Mouse (Mus musculus) intestine, postnatal 0 days (tissue): Measurements from ENCODE around the gene Tk2. TPM values are rescaled to one million over a fixed set of nuclear protein-coding genes. Genes with fewer than 3 reads are reported as not detected.

Source experiments
- ATAC-seq: fragments of 200-750 bp; cut with Nextera tagmentation; 2 replicates; pipeline ENCODE4 v1.8.0; 2017; ENCODE audit warnings: mild to moderate bottlenecking, moderate TSS enrichment, moderate library complexity
- H3K27ac ChIP-seq: fragments of 300-500 bp; sonication (generic); 2 replicates; pipeline ENCODE4 v1.5.1; 2014; ENCODE audit warnings: mild to moderate bottlenecking, low read depth, low read length, moderate library complexity
- H3K27me3 ChIP-seq: fragments of 300-500 bp; sonication (generic); replicated peaks from 2 replicates; pipeline ENCODE4 v1.6.1; 2014; ENCODE audit warnings: low read length, mixed read lengths; ENCODE audit not compliant: control insufficient read depth, insufficient read depth
- H3K36me3 ChIP-seq: fragments of 300-500 bp; sonication (generic); 2 replicates; pipeline ENCODE4 v1.6.1; 2014; ENCODE audit warnings: mild to moderate bottlenecking, moderate library complexity; ENCODE audit not compliant: control insufficient read depth, insufficient read depth
- H3K4me1 ChIP-seq: fragments of 300-500 bp; sonication (generic); replicated peaks from 2 replicates; pipeline ENCODE4 v1.6.1; 2014; ENCODE audit warnings: antibody characterized with exemption, low read length, mixed read lengths; ENCODE audit not compliant: control insufficient read depth, insufficient read depth
- H3K4me2 ChIP-seq: fragments of 300-500 bp; sonication (generic); replicated peaks from 2 replicates; pipeline ENCODE4 v1.6.1; 2014; ENCODE audit warnings: low read depth, mild to moderate bottlenecking, moderate library complexity
- H3K4me3 ChIP-seq: fragments of 300-500 bp; sonication (generic); 2 replicates; pipeline ENCODE4 v1.5.1; 2014; ENCODE audit warnings: low read depth, low read length
- H3K9ac ChIP-seq: fragments of 300-500 bp; sonication (generic); 2 replicates; pipeline ENCODE4 v1.6.1; 2014; ENCODE audit warnings: mild to moderate bottlenecking, low read depth, low read length
- H3K9me3 ChIP-seq: fragments of 300-500 bp; sonication (generic); 2 replicates; pipeline ENCODE4 v1.6.1; 2016; ENCODE audit warnings: mixed run types; ENCODE audit not compliant: control insufficient read depth
- CTCF ChIP-seq: sonication (generic); IDR thresholded peaks from 2 replicates; pipeline ENCODE4 v1.5.1; 2016; ENCODE audit warnings: low read depth, mild to moderate bottlenecking, control low read depth, antibody characterized with exemption, moderate library complexity
- WGBS: fragments of 180-500 bp; shearing (Covaris S2); extraction: QIAGEN DNeasy Blood & Tissue Kit; methylation state at CpG from one replicate; pipeline ENCODE4 v1.1.7; 2014; 5-methylcytosine and 5-hydroxymethylcytosine counted together
- polyA plus RNA-seq: library from polyadenylated mRNA; unstranded; fragments of >200 nt; fragmentation: Nextera tagmentation; extraction: Ambion mirVana; gene quantifications from 2 replicates; pipeline ENCODE4 v1.2.1, GENCODE M21; 2015

Gene Tk2
- polyA plus RNA-seq, 1 experiment from 2014 or later: 12.4 TPM

- no peak for TF ChIP-seq CTCF
- H3K27ac ChIP-seq: no peak overlapping the region
- H3K4me1 ChIP-seq: no peaks in the 10 kb centered on the region
- H3K4me3 ChIP-seq: no peak overlapping the region
- no peaks in the 10 kb centered on the region for H3K9me3 ChIP-seq
- WGBS: 83% methylated on average over 6 of the region's 6 CpGs
- no peak overlapping the region for H3K4me2 ChIP-seq
- no peaks in the 10 kb centered on the region for H3K27me3 ChIP-seq
- H3K9ac ChIP-seq: no peak overlapping the region
- H3K36me3 ChIP-seq: no peaks in the 10 kb centered on the region
- ATAC-seq: no peak
These were observed 60.7 kb downstream of the Tk2 start for GRCm38 (mm10) chr8:104187622-104188021.

- Histone ChIP-seq H3K4me2 (no peak overlapping the region), H3K36me3 (no peaks in the 10 kb centered on the region), H3K27me3 (no peaks in the 10 kb centered on the region), H3K9ac (no peak overlapping the region), H3K4me1 (no peaks in the 10 kb centered on the region), H3K9me3 (no peaks in the 10 kb centered on the region), H3K4me3 (no peak overlapping the region), H3K27ac (no peak overlapping the region)
- 82% methylated on average over 4 of the region's 4 CpGs for WGBS
- TF ChIP-seq CTCF: no peak
- ATAC-seq: no peak
These were observed 61.5 kb downstream of the Tk2 start for GRCm38 (mm10) chr8:104186827-104187226.

- H3K4me1 ChIP-seq: no peaks in the 10 kb centered on the region
- H3K4me3 ChIP-seq: no peak overlapping the region
- H3K36me3 ChIP-seq: no peaks in the 10 kb centered on the region
- no peak overlapping the region for H3K4me2 ChIP-seq
- H3K27me3 ChIP-seq: no peaks in the 10 kb centered on the region
- TF ChIP-seq CTCF: no peak
- no peak overlapping the region for H3K9ac ChIP-seq
- no peaks in the 10 kb centered on the region for H3K9me3 ChIP-seq
- ATAC-seq: no peak
- 41% methylated on average over 6 of the region's 6 CpGs for WGBS
- H3K27ac ChIP-seq: no peak overlapping the region
These were observed 63.5 kb downstream of the Tk2 start for GRCm38 (mm10) chr8:104184905-104185304.

GRCm38 (mm10) chr8:104177054-104177453, 71.3 kb downstream of the Tk2 start:
- Histone ChIP-seq H3K27me3 (peaks cover 15% of the 10 kb centered on the region), H3K36me3 (no peaks in the 10 kb centered on the region), H3K4me1 (no peaks in the 10 kb centered on the region), H3K27ac (no peak overlapping the region), H3K9ac (no peak overlapping the region), H3K9me3 (no peaks in the 10 kb centered on the region), H3K4me3 (no peak overlapping the region), H3K4me2 (no peak overlapping the region)
- 62% methylated on average over 4 of the region's 4 CpGs for WGBS
- no peak for ATAC-seq
- TF ChIP-seq CTCF: no peak

Other genes with a start within 250 kb of the Tk2 start
- gene Cdh5, start 146.9 kb downstream of the Tk2 start, polyA plus RNA-seq: 12.1 and 12.4 TPM in 2 replicates
- 0.85 TPM in 2 replicates for gene Bean1, start 78.1 kb downstream of the Tk2 start, polyA plus RNA-seq
- 16.5 and 17.8 TPM in 2 replicates for gene Cklf, start 2.3 kb upstream of the Tk2 start, polyA plus RNA-seq
- not detected in 2 replicates for gene Cmtm2a, start 44.6 kb upstream of the Tk2 start, polyA plus RNA-seq
- not detected in 2 replicates for gene Gm45711, start 61.5 kb upstream of the Tk2 start, polyA plus RNA-seq
- not detected in 2 replicates for gene Cmtm1, start 61.6 kb upstream of the Tk2 start, polyA plus RNA-seq
- not detected in 2 replicates for gene Gm11020, start 73.0 kb upstream of the Tk2 start, polyA plus RNA-seq
- not detected in 2 replicates for gene Cmtm2b, start 73.7 kb upstream of the Tk2 start, polyA plus RNA-seq
- 40.3 and 40.5 TPM in 2 replicates for gene Cmtm3, start 90.9 kb upstream of the Tk2 start, polyA plus RNA-seq
- gene Cmtm4, start 147.2 kb upstream of the Tk2 start, polyA plus RNA-seq: 5.9 and 6.7 TPM in 2 replicates
- gene Dync1li2, start 194.5 kb upstream of the Tk2 start, polyA plus RNA-seq: 19.0 and 20.4 TPM in 2 replicates